Mouse (Mus musculus) lung, postnatal 14 days (tissue): ENCODE data around the gene Atf5.
A peak's percentile ranks its signal among the peaks of the same experiment; 100 is the strongest.

ENCODE experiments used
- DNase-seq: peaks from one replicate; pipeline ENCODE4 v3.0.0; 2021

Gene Atf5

GRCm38 (mm10) chr7:44849416-44850111, 33.1 kb upstream of the Atf5 start:
- peak; percentile 91 for DNase-seq

DNA sequence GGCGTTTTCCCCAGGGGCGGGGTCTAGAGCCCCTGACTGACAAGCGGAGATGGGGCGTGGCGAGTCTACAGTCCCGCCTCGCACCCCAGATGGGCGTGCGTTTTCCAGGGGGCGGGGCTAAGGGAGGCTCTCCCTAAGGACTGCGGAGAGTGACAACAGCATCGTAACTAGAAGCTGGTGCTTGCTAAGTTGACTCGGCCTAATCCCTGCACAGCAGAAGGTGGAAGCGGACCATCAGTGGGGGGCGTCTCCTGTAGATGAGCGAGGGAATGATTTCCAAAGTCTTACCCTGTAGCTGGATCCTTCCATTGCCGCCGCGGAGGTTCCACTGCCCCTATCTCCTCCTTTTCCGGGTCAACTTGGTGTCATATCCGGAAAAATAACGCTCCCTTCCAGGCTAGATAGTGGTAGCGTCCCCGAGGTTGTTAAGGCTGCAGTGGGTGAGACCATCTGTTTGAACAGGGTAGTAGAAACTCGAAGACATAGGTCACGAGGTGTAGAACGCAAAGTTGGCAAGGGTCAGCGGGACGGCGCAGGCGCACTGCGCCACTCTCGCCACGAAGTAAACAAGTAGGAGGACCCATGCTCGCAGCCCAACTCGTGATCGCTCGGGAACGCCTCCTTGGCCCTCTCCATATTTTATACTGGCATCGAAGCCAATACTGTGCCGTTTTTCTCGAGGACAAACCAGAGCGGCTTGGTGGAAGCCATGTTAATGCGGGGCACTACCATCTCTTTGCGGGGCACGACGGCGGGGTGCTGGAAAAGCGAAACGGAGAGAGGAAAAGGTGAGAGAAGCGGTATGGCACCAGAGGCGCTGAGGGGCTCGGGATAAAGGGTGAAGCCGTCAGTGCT, 32.3 kb upstream of the Atf5 start, which contains the start of the genes Akt1s1 and Tbc1d17:
Gene Akt1s1 (plus strand): TSS at position 431 of the 855 bp plus-strand sequence.
Gene Tbc1d17 (minus strand): TSS at position 519 of the 855 bp plus-strand sequence.
- peak; percentile 99 for DNase-seq

DNA sequence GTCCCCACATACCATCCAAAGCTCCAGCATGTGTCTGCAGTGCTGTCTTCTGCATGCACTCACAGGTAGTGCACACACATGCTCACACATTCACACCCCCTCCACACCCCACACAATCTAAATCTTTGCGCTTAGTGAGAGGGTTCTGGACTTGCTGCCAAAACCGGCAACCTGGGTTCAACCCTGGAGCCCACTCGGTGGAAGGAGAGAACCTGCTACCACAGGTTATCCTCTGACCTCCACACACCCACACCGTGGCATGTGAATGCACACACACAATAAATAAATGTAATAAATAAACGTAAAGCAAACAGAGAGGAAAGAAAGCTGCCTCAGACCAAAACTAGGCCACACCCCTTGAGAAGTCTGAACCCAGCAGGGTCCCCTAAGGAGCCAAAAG, 31.3 kb upstream of the Atf5 start:
- no peak for DNase-seq

- no peak for DNase-seq
These were observed 30.3 kb upstream of the Atf5 start for GRCm38 (mm10) chr7:44846804-44847203.

GRCm38 (mm10) chr7:44845006-44845405, 28.5 kb upstream of the Atf5 start:
- DNase-seq: no peak

DNA sequence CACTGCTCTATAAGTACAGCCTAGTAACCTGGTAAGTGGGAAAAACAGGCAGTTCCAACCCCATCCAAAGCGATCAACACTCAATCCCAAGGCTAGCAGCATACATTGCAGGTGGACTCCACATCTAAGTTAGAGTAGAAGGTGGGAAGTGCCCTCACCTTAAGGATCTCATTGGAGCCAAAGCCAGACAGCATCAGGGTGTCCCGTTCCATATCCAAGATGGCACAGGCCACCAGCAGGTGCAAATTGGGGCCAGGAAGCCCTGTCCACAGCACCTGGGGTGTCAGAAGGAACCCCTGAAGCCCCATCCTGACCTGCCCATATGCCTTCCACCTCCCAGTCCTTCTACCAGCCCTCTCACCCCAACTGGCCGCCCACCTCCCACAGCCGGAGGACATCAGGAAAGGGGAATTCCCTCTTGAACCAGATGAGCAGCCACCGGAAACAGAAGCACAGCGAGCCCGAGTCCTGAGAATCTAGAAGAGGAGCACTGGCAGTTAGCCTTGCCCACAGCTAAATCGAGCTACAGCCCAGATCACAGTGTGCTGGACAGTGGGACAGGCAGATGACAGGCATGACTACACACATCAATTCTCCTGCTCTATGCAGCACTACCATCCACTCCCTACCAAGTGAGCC, 25.5 kb upstream of the Atf5 start:
- no peak for DNase-seq

DNA sequence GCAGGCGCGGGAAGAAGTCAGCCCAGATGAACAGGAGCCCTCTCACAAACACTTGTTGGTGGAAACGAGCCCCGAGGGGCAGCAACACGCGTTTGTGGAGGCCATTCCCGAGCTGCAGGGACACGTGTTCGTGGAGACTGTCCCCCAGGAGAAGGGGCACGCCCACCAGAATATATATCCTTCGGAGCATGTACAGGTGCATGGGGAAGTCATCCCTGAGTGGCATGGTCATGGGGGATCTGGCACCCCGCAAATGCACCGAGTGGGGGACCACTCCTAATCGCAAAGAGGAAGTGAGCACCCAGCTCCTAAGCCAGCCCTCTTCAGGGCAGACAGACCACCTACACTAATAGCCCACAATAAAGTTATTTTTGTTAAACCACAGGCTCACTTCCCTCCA, 24.0 kb upstream of the Atf5 start:
- no peak for DNase-seq

- DNase-seq: peak; percentile 34
These were observed 23.2 kb upstream of the Atf5 start for GRCm38 (mm10) chr7:44839491-44840191.

DNA sequence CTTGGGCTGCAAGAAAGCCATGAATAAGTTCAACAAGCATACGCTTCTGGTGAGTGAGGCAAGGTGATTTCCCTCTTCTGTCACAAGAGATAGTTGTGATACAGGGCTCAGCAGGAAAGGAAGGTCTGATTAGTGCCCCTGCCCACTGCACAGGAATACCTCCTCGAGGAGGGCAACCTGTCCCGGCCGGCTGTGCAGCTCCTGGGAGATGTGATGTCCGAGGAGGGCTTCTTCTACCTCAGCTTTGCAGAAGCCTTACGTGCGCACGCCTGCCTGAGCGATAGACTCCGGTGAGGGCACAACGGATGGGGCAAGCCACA, 22.7 kb upstream of the Atf5 start:
- DNase-seq: no peak

DNA sequence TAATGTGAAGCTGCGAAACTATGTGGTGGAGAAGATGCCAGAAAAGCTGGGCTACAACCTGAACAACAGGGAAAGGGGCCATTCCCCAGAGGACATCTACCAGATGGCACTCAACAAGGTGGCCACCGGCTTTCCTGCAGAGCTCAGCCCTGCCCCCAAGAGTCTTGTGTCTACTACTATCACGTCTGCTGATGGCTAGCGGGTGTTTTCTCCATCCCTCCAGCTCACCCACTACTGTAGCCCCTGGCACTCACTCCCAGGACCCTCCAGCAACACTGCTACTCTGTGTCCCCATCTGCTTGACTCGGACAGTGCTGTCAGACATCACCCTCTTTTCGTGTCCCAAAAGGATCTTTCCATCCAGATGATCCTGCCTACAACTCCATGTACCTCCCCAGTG, 21.6 kb upstream of the Atf5 start:
- no peak for DNase-seq

DNA sequence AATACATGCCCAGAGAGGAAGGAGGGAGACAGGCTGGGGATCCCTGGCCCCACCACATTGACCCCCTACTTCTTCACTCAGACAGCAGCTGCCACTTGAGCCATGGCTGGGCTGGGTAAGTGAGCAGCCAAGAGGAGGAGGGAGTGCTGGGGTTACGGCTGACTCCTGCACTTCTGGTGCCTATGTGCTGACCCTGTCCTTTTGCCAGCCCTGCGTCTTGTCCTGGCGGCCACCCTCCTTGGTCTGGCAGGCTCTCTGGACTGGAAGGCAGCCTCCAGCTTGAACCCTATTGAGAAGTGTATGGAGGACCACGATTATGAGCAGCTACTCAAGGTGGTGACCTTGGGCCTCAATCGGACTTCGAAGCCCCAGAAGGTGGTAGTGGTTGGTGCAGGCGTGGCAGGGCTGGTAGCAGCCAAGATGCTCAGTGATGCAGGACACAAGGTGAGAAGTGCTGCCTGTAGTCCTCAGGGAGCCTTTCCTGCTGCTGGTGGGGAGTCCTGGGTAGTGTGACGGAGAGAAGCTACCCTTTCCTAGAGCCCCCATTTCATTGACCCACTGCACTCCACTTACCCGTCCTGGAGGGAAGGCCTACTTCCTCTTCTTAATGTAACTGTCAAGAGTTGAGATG, 20.1 kb upstream of the Atf5 start:
- DNase-seq: no peak

DNA sequence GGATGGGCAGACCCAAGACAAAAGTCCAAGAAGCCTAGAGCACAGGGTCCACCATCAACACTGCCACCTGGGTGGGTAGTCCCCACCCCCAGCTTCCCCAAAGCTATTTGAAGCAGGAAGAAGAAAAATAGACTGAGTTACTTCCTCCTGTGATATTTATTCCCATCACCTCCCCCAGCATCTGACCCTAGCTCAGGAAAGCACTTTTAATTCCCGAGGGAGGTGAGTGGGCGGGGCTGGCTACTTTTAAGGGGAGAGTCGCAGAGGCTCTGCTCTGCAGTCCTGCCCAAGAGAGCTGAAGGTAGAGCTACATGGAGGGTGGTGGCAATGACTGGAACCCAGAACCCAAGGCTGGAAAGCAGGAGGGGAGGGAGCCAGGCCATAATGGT, 19.6 kb upstream of the Atf5 start:
- DNase-seq: no peak

DNA sequence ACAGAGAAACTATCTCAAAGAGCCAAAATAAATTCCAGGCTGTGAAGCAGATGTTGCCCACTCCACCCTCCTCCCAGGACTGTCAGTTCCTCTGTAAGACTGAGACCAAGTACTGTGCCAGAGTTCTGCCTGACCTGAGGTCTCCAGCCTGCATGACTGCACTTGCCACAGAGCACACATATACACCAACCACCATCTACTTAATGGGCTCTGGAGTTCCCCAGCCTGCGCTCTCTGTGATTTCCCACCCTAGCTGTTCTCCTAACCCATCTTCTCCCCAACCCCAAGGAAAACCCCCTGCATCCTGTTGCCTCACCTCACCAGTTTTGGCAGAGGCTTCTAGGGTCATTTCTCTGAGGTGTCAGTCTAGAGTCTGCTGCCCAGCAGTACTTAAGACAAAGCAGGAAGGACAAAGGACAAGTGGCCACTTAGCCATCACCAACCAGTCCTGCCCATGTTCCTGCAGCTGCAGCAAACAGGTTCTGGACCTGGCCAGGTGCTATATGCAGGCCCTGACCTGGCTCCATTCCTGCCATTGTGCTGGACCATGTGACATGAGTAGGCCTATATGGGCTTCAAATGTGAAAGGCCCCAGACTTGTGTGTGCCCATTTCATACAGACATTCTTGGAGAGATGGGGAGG, 19.0 kb upstream of the Atf5 start:
- DNase-seq: no peak

GRCm38 (mm10) chr7:44832763-44833162, 16.3 kb upstream of the Atf5 start:
- DNase-seq: no peak

DNA sequence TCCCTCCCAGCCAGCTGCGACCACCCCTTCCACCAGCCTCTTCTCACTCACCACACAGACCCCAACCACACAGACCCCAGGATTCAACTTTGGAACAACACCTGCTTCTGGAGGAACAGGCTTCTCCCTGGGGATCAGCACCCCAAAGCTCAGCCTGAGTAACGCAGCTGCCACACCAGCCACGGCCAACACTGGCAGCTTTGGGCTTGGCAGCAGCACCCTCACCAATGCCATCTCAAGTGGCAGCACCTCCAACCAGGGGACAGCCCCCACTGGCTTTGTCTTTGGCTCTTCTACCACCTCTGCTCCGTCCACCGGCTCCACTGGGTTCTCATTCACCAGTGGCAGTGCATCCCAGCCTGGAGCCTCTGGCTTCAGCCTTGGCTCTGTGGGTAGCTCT, 12.2 kb upstream of the Atf5 start:
- DNase-seq: no peak

- no peak for DNase-seq
These were observed 10.3 kb upstream of the Atf5 start for GRCm38 (mm10) chr7:44826771-44827170.

DNA sequence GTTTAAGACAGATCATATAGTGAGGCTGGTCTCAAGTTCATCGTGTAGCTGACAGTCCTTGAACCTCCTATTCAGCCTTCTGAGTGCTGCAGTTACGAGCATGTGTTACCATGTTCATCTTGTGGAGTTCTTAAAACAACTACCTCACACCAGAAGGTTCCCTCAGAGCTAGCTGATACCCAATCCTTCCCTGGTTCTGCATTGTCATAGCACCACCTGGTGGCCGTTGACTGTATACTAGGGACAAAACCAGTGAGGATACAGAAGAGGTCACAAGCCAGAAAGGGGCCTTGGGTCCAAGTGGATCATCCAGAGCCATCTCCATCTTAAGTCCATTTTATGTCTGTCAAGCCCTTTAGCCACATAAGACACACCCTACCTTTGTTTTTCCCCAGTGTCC, 8.4 kb upstream of the Atf5 start:
- DNase-seq: peak; percentile 90

- DNase-seq: no peak
These were observed 7.0 kb upstream of the Atf5 start for GRCm38 (mm10) chr7:44823409-44823808.

GRCm38 (mm10) chr7:44821666-44822448, 5.4 kb upstream of the Atf5 start:
- DNase-seq: no peak

DNA sequence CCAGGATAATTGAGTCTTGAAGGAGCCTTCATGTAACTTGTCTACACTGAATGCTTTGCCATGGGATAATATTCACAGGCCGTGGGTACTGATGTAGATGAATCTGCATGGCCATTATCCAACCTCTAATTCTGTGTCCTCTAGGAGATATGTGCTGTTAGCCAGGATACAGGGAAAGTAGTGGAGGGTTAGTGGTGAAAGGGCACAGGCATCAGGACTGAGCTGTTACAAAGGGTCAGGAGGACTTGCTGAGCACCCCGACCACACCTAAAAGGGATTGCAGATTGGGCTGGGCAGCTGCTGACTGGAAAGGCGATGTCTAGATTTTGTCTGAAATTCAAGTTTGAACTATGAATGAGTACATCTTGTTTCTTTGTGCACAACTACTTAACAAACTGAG, 4.1 kb upstream of the Atf5 start:
- no peak for DNase-seq

DNA sequence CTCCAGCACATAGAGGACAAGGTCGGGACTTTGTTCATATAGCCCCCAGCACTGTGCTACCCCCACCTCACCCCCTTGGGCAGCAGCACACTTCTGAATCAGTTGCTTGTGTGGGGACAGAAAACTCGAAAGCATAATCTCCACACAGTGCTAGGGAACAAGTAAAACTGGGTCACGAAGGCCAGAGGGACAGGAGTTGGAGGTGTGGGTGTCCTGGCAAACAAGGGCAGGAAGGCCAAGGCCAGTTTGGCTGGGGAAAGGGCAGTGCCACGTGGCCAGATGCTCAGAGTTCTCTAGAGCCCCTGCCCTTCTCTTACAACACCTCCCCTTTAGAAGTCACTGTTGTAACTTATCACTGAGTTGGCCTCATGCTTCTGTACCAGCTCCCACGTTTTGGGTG, 3.4 kb upstream of the Atf5 start:
- DNase-seq: no peak
